Mouse (Mus musculus) liver, embryonic 14.5 days (tissue): ENCODE results near the gene Cpeb3. TPM values are rescaled to one million over a fixed set of nuclear protein-coding genes. Genes with fewer than 3 reads are reported as not detected.
A peak's percentile ranks its signal among the peaks of the same experiment; 100 is the strongest.

Experiments
- ATAC-seq: fragments of 200-750 bp; cut with Nextera tagmentation; 2 replicates; pipeline ENCODE4 v1.8.0; 2017; ENCODE audit warnings: moderate number of reproducible peaks, mild to moderate bottlenecking, moderate library complexity; ENCODE audit not compliant: insufficient read depth
- DNase-seq, 3 experiments: peaks; one replicate each; pipeline ENCODE4 v3.0.0-alpha.2; 2012 to 2013; ENCODE audit warnings: low read depth in 3 of 3, low spot score in 3 of 3
- H3K27ac ChIP-seq: fragments of 300-500 bp; sonication (generic); 2 replicates; pipeline ENCODE4 v1.5.1; 2014; ENCODE audit warnings: moderate library complexity, mild to moderate bottlenecking, control low read depth, inconsistent platforms
- H3K27me3 ChIP-seq: fragments of 300-500 bp; sonication (generic); 2 replicates; pipeline ENCODE4 v1.6.1; 2014; ENCODE audit warnings: mild to moderate bottlenecking, low read length, moderate library complexity; ENCODE audit not compliant: control insufficient read depth, insufficient read depth
- H3K36me3 ChIP-seq: fragments of 300-500 bp; sonication (generic); replicated peaks from 2 replicates; pipeline ENCODE4 v1.6.1; 2014; ENCODE audit warnings: low read depth; ENCODE audit not compliant: control insufficient read depth, insufficient read depth
- H3K4me1 ChIP-seq, 2 experiments: fragments of 200-500 bp in 1 of 2; fragments of 300-500 bp in 1 of 2; sonication (generic) in 1 of 2; replicated peaks; 2 replicates each; pipeline ENCODE4 v1.6.1; 2012 to 2014; ENCODE audit warnings: antibody characterized with exemption in 1 of 2, inconsistent platforms in 1 of 2, low read length in 1 of 2; ENCODE audit not compliant: control insufficient read depth in 2 of 2, insufficient read depth in 2 of 2
- H3K4me2 ChIP-seq: fragments of 300-500 bp; sonication (generic); 2 replicates; pipeline ENCODE4 v1.6.1; 2014; ENCODE audit warnings: low read depth, mild to moderate bottlenecking, control low read depth, moderate library complexity
- H3K4me3 ChIP-seq, 2 experiments: fragments of 200-500 bp in 1 of 2; fragments of 300-500 bp in 1 of 2; sonication (generic) in 1 of 2; 2 replicates each; pipeline ENCODE4 v1.5.1; 2012 to 2014; ENCODE audit warnings: low read depth in 2 of 2, low read length in 2 of 2, mild to moderate bottlenecking in 2 of 2, control low read depth in 1 of 2, inconsistent platforms in 1 of 2, moderate library complexity in 1 of 2; ENCODE audit not compliant: insufficient read depth in 1 of 2
- H3K9ac ChIP-seq: fragments of 300-500 bp; sonication (generic); replicated peaks from 2 replicates; pipeline ENCODE4 v1.6.1; 2014; ENCODE audit warnings: mild to moderate bottlenecking, control low read depth, moderate library complexity
- H3K9me3 ChIP-seq: fragments of 300-500 bp; sonication (generic); 2 replicates; pipeline ENCODE4 v1.6.1; 2016; ENCODE audit warnings: low read length, mixed read lengths; ENCODE audit not compliant: control insufficient read depth
- CTCF ChIP-seq: IDR thresholded peaks from 2 replicates; pipeline ENCODE4 v1.5.1; 2016; ENCODE audit warnings: antibody characterized with exemption, low read depth, control low read depth
- EP300 ChIP-seq: IDR thresholded peaks from 2 replicates; pipeline ENCODE4 v1.6.1; 2016; ENCODE audit warnings: antibody characterized with exemption, low read depth
- WGBS: fragments of 180-500 bp; shearing (Covaris S2); extraction: QIAGEN DNeasy Blood & Tissue Kit; methylation state at CpG from one replicate; pipeline ENCODE4 v1.1.7; 2014; ENCODE audit not compliant: insufficient replicate concordance; 5-methylcytosine and 5-hydroxymethylcytosine counted together
- polyA plus RNA-seq, 2 experiments: library from polyadenylated mRNA; depleted of rRNA in 1 of 2; stranded (reverse) in 1 of 2; unstranded in 1 of 2; fragments of >200 nt; fragmentation: Nextera tagmentation in 1 of 2; extraction: Ambion mirVana in 1 of 2; gene quantifications; 2 replicates each; pipeline versions ENCODE4 v1.2.1 to v1.2.3; 2012 to 2014

The Cpeb3 gene
- polyA plus RNA-seq, 2 experiments: 1.9 to 2.4 TPM

DNA sequence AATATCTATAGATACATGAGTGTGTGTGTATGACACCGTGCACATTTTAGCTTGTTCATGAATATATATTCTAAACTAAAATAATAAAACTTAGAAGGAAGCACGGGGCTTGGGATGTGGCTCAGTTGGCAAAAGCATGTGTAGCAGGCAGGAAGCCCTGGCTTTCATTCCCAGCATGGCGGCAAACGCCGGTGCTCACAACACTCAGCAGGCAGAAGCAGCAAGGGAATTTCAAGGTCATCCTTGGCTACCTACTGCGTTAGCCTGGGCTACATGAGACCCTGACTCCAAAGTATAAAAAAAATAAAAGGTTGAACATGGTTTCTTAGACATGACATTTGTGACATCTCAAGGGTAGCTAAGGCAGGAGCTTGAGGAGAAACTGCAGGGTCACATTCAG is 191.5 kb downstream of the Cpeb3 start:
- no peak for TF ChIP-seq EP300
- TF ChIP-seq CTCF: no peak
- DNase-seq: no peak
- no peaks in the 10 kb centered on the region for H3K9me3 ChIP-seq
- H3K4me1 ChIP-seq: peaks cover 0 to 9% of the 10 kb centered on the region in 2 experiments
- 83% methylated on average over 6 of the region's 6 CpGs for WGBS
- no peak overlapping the region for H3K4me2 ChIP-seq
- H3K27me3 ChIP-seq: no peaks in the 10 kb centered on the region
- no peak for ATAC-seq
- no peak overlapping the region for H3K4me3 ChIP-seq
- no peak overlapping the region for H3K27ac ChIP-seq
- H3K36me3 ChIP-seq: peaks cover 17% of the 10 kb centered on the region
- no peak overlapping the region for H3K9ac ChIP-seq

DNA sequence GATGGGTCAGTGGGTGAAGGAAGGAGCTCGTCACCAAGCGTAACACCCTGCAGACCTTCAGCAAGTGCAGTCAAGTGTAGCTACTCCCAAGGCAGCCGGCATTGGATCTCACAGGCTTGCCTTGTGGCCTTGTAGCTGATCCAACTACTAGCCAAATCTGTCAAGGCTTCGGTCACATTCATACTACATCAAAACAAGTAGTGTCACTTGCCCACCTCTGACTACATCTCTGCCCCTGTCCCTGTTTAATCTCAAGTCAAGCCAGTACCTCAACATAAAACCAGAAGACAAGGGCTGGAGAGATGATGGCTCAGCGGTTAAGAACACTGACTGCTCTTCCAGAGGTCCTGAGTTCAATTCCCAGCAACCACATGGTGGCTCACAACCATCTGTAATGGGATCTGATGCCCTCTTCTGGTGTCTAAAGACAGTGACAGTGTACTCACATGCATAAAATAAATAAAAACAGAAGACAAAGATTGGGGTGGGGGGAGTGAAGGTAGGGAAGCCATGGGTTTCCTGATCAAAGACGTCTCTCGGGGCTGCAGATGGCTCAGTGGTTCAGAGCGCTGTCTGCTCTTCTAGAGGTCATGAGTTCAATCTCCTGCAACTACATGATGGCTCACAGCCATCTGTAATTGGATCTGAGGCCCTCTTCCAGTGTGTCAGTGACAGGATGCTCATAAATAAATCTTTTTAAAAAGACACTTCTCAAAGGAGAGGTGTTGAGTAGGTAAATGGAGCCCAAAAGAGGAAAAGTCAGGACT is 194.0 kb downstream of the Cpeb3 start:
- Histone ChIP-seq H3K4me3 (no peak overlapping the region), H3K4me1 (peaks cover 6 to 17% of the 10 kb centered on the region in 2 experiments), H3K9me3 (no peaks in the 10 kb centered on the region), H3K9ac (no peak overlapping the region), H3K4me2 (no peak overlapping the region), H3K27me3 (no peaks in the 10 kb centered on the region), H3K36me3 (peaks cover 42% of the 10 kb centered on the region), H3K27ac (no peak overlapping the region)
- no peak for DNase-seq
- no peak for ATAC-seq
- WGBS: 88% methylated on average over 8 of the region's 8 CpGs
- TF ChIP-seq EP300 (no peak), CTCF (no peak)

DNA sequence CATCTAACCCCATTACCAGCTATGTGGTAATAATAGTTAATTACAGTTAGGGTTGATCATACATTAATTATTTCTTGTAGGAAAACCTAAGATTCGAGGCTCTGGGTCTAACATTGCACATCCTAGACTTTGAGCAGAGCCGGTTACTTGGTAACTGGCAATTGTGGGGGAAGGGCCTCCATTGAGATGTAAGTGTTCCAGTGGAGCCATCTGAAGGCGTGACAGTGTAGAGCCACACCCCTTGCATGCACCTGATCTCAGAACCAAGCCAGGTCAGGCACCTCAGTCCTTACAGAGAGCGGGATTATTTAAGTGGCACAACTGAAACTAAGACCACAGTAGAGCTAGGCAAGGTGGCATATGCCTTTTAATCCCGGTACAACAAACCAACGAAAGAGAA is 194.9 kb downstream of the Cpeb3 start:
- ATAC-seq (no peak), DNase-seq (no peak)
- H3K27me3 ChIP-seq: no peaks in the 10 kb centered on the region
- 87% methylated on average over 6 of the region's 6 CpGs for WGBS
- H3K4me1 ChIP-seq: peaks cover 13 to 19% of the 10 kb centered on the region in 2 experiments
- H3K36me3 ChIP-seq: peaks cover 51% of the 10 kb centered on the region
- TF ChIP-seq EP300 (no peak), CTCF (no peak)
- H3K4me3 ChIP-seq: no peak overlapping the region
- no peak overlapping the region for H3K27ac ChIP-seq
- no peak overlapping the region for H3K4me2 ChIP-seq
- no peaks in the 10 kb centered on the region for H3K9me3 ChIP-seq
- no peak overlapping the region for H3K9ac ChIP-seq

DNA sequence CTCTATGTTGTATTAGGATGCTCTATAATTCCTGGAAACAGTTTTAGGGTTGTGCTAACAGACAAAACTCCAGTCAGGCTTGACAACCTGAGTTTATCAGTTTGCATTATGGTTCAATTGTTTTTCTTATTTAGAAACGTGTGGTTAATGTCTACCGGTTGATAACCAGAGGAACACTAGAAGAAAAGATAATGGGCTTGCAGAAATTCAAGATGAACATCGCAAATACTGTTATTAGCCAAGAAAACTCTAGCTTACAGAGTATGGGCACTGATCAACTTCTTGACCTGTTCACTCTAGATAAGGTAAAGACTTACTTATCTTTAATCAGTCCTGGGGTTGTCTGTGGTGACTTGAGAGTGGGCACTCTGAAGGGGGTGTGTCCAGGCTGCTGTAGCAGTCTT is 198.5 kb downstream of the Cpeb3 start:
- Histone ChIP-seq H3K4me1 (peaks cover 13 to 14% of the 10 kb centered on the region in 2 experiments), H3K27ac (no peak overlapping the region), H3K36me3 (peaks cover 84% of the 10 kb centered on the region), H3K4me2 (no peak overlapping the region), H3K4me3 (no peak overlapping the region), H3K9me3 (no peaks in the 10 kb centered on the region), H3K9ac (no peak overlapping the region), H3K27me3 (no peaks in the 10 kb centered on the region)
- DNase-seq: peak; percentile 31 to 37 (median 34)
- WGBS: 15% methylated on average over 3 of the region's 3 CpGs
- peak; percentile 89 for ATAC-seq
- TF ChIP-seq EP300: peak; percentile 69
- no peak for TF ChIP-seq CTCF

DNA sequence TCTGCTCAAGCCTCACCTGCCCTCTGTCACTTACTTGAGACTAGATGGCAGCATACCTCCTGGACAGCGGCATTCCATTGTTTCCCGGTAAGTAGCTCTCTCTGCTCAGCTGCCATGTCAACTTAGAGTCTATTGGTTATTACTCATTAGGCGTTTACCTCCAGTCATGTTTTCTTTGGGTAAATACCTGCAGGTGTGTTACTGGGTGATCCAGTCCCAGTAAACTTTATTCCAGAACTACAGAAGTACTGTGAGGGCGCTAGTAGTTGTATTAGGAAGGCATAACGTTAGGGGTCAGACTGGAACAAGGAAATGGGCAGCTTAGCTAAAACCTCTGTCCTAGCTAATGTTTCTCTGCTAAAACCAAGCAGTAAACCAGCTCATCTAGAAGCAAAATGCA is 203.8 kb downstream of the Cpeb3 start:
- Histone ChIP-seq H3K27me3 (no peaks in the 10 kb centered on the region), H3K4me1 (peaks cover 7 to 8% of the 10 kb centered on the region in 2 experiments), H3K9me3 (no peaks in the 10 kb centered on the region), H3K36me3 (peaks cover 89% of the 10 kb centered on the region), H3K27ac (no peak overlapping the region), H3K9ac (no peak overlapping the region), H3K4me2 (no peak overlapping the region), H3K4me3 (no peak overlapping the region)
- WGBS: 83% methylated on average over 5 of the region's 5 CpGs
- TF ChIP-seq CTCF (no peak), EP300 (no peak)
- DNase-seq (no peak), ATAC-seq (no peak)

Other genes starting within 250 kb of the Cpeb3 start
- gene March5, start 1.1 kb downstream of the Cpeb3 start, polyA plus RNA-seq (2012; rRNA removed): 40.9 and 69.6 TPM in 2 replicates
- gene March5, start 1.1 kb downstream of the Cpeb3 start, polyA plus RNA-seq (2014; fragmentation: Nextera tagmentation; extraction: Ambion mirVana): 145 and 153 TPM in 2 replicates
- 10.0 and 10.6 TPM in 2 replicates for gene Ide, start 129.3 kb upstream of the Cpeb3 start, polyA plus RNA-seq (2012; rRNA removed)
- gene Ide, start 129.3 kb upstream of the Cpeb3 start, polyA plus RNA-seq (2014; fragmentation: Nextera tagmentation; extraction: Ambion mirVana): 31.0 and 31.3 TPM in 2 replicates
- 23.0 and 35.8 TPM in 2 replicates for gene Kif11, start 167.8 kb upstream of the Cpeb3 start, polyA plus RNA-seq (2012; rRNA removed)
- gene Kif11, start 167.8 kb upstream of the Cpeb3 start, polyA plus RNA-seq (2014; fragmentation: Nextera tagmentation; extraction: Ambion mirVana): 53.2 and 55.6 TPM in 2 replicates
- gene Hhex, start 226.2 kb upstream of the Cpeb3 start, polyA plus RNA-seq (2012; rRNA removed): 10.3 and 10.4 TPM in 2 replicates
- gene Hhex, start 226.2 kb upstream of the Cpeb3 start, polyA plus RNA-seq (2014; fragmentation: Nextera tagmentation; extraction: Ambion mirVana): 13.5 and 14.0 TPM in 2 replicates